Mouse (Mus musculus) embryonic stem cell, embryonic (primary cell): ENCODE results near the gene Dad1.
"Not testable (repeated sequence)": the region's sequence is repeated elsewhere in the genome, so short reads cannot be mapped to it uniquely, and the experiment has no call there.

Experiments
- CTCF ChIA-PET, 4 experiments: fragments of 300-600 bp in 2 of 4; fragments of 350-600 bp in 2 of 4; sonication (Branson Sonifier 250); formaldehyde crosslinking; loops; one replicate each; lab custom pipeline; 2022; ENCODE audit warnings: inconsistent platforms in 2 of 4; lab: Charles Lee
- POLR2A ChIA-PET, 4 experiments: fragments of 300-600 bp in 2 of 4; fragments of 350-600 bp in 2 of 4; sonication (Branson Sonifier 250); formaldehyde crosslinking; loops; one replicate each; lab custom pipeline; 2022; ENCODE audit warnings: antibody characterized with exemption in 4 of 4, inconsistent platforms in 1 of 4; lab: Charles Lee

Gene Dad1

DNA sequence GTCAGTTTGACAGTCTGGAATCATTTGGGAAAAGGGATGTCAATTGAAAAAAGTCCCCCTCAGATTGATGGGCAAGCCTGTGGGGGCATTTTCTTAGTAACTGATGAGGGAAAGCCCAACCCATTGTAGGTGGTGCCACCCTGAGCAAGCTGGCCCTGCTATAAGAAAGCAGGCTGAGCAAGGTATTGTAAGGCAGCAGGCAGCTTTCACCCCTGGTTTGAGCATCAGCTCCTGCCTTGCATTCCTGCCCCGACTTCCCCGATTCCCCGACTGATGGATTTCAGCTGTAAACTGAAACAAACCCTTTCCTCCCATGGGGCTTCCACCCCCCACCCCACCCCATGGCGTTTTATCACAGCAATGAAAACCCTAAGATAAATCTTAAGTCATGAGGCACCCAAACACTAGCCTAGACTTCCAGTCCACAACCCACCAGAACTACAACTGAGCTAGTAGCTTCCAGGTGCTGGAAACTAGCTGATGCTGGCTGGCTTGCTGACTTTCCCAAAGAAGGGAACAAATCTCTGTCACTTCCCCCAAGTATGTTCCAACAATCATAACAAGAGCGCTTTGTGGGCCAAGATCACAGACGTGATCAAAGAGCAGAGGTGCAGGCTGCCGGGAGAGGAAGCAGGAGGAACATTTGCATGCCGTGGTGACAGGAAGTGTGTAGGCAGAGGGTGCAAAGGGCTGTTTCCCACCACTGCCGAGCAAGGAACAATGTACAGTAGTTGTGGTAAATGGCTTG is 20.9 kb downstream of the Dad1 start:
- ChIA-PET CTCF (interaction anchor here in 3 of 4 experiments (0.7 to 1.7 kb wide), 4 partner anchors 177 to 553 kb away, joined by 3 to 4 read pairs (median 3); partner anchors contain the start of gene Lrp10 (in 1 of the 3)), POLR2A (interaction anchor here (0.6 to 5.8 kb wide), 21 partner anchors 9 to 1370 kb away, joined by 3 to 27 read pairs (median 4); partner anchors contain the start of genes Abhd4 (in 1 of the 4), Dad1 (in 1 of the 4), Lrp10 (in 1 of the 4) and Prmt5 (in 1 of the 4))

DNA sequence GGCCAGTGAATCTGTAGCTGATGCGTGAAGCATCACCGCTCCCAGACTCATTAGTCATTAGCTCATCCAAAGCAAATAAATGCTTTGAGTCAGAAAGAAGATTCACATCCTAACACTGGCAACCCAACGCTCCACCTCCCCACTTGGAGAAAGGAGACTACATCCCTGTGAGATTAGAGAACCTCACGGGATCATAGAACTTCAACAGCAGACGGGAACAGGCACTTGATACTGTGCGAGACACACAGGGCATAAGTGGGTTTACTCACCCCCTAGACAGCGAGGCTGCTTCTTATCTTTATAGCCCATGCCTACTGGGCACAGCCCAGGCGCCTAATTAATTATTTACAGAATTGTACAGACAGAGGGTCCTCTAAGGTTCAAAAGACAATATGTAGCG is 21.8 kb downstream of the Dad1 start:
- CTCF ChIA-PET, result interaction anchor here in 1 of 4 experiments (0.6 kb wide), 1 partner anchor 348 kb away, joined by 4 read pairs; no protein-coding TSS in a partner anchor
- POLR2A ChIA-PET, result interaction anchor here in 2 of 4 experiments (0.6 to 4.1 kb wide), 7 partner anchors 20 to 386 kb away, joined by 3 to 27 read pairs (median 5); partner anchors contain the start of genes Abhd4 (in 1 of the 2), Dad1 (in 1 of the 2), Prmt5 (in 1 of the 2) and Psmb5 (in 1 of the 2)

DNA sequence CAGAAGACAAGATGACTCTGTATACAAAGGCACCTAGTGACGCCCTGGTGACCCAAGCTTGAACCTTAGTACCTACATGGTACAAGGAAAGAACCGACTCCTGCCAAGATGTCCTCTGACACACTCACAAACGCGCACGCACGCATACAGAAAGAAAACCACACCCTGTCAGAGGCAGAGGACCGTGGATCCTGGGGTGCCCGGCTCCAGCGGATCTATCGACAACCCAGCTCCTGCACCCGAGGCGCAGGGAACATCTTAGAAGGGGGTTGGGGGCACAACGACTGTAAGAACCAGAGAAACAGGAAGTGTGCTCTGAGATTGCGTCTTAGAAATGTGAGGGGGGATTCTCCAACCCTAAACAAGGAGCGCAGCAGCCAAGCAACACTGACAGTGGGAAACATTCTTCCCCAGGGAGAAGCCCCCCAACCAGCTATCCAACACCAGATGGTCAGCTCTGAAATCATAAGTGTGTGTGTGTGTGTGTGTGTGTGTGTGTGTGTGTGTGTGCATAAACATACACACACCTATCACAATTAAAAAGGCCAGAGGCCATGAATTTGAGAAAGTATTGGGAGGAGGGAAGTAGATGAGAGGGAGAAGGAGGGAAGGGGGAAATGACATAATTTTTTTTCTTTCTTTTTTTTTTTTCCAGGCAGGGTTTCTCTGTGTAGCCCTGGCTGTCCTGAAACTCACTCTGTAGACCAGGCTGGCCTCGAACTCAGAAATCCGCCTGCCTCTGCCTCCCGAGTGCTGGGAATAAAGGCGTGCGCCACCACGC is 22.5 kb downstream of the Dad1 start:
- ChIA-PET POLR2A (interaction anchor here in 2 of 4 experiments (0.5 to 1.6 kb wide), 5 partner anchors 22 to 1385 kb away, joined by 3 to 6 read pairs (median 3); partner anchors contain the start of genes Abhd4 (in 1 of the 2), Dad1 (in 1 of the 2) and Mrpl52 (in 1 of the 2)), CTCF (interaction anchor here in 3 of 4 experiments (0.6 to 1.2 kb wide), 4 partner anchors 7 to 349 kb away, joined by 3 to 5 read pairs (median 4); no protein-coding TSS in a partner anchor)

DNA sequence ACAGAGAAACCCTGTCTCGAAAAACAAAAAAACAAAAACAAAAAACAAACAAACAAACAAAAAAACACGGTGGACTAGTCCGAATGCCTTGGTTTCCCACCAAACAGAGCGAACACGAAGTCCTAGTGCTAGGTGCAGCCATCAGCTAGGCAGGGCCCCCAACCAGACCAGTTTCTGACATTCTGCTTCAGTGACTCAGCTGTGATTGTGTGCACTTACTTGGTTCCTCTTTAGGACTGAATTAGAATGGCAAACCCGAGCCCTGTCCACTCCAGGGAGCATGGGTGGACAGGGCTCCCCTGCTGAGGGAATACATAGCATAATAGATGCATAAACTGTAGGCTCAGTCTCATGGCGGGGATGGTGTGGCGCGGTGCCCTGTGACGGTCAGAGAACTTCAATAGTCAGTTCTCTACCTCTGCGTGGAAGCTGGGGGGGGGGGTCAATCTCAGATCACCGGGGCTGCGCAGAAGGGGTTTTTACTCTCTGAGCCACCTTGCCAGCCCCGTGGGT is 23.2 kb downstream of the Dad1 start:
- CTCF ChIA-PET, result interaction anchor here in 2 of 4 experiments (0.7 to 1.2 kb wide), 3 partner anchors 8 to 166 kb away, joined by 3 to 5 read pairs (median 4); no protein-coding TSS in a partner anchor
- POLR2A ChIA-PET, result interaction anchor here in 2 of 4 experiments (0.5 to 1.6 kb wide), 5 partner anchors 23 to 1386 kb away, joined by 3 to 6 read pairs (median 3); partner anchors contain the start of genes Abhd4 (in 1 of the 2), Dad1 (in 1 of the 2) and Mrpl52 (in 1 of the 2)

DNA sequence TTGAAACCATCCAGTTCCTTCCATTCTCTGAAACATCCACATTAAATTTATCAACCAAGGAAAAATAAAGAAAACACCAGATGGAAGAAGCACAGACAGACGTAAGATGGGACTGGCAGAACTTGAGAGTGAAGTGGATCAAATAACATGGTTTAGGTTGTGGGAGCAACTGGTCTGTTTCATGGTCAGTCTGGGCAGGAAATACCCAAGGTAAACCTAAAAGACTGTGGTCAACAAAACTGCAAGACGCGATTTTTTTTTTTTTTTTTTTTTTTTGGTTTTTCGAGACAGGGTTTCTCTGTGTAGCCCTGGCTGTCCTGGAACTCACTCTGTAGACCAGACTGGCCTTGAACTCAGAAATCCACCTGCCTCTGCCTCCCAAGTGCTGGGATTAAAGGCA is 24.1 kb downstream of the Dad1 start:
- CTCF ChIA-PET, POLR2A ChIA-PET: not testable (repeated sequence)

DNA sequence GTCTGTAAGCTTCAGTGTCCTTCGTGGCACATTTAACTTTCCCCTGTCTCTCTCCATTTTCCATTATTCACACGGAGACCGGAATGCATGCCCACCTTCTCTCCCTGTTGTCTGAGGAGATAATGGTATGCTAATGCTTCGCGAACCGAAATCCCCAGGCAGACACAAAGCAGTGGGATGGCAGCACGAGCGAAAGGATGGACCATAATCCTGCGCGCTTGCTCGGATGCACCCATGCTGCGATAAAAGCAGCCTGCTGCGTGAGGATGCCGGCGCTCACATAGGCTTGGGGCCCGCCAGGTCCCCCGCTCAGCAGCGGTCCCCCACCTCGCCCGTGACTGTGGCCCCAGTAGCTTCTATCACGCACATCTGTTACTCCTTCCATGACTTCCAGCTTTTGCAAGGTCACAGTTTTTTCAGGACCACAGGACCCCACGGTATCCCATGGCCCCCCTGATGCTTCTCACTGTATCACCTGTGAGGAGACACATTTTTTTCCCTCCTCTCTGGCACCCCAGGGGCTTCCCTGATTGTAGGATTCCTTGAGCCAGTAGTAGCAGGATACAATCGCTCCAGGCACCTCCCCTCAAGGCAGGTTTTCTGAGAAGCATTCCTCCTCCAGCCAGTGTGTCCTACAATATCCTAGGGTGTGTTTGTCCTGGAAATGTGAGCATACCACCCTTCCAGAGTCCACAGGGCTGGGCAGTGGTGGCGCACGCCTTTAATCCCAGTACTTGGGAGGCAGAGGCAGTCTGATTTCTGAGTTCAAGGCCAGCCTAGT is 24.8 kb downstream of the Dad1 start:
- CTCF ChIA-PET, result interaction anchor here (0.6 to 3.0 kb wide), 30 partner anchors 10 to 1228 kb away, joined by 3 to 31 read pairs (median 6); partner anchors contain the start of genes Cdh24 (in 1 of the 4) and Slc7a7 (in 1 of the 4)
- POLR2A ChIA-PET, result interaction anchor here in 2 of 4 experiments (0.8 to 3.7 kb wide), 8 partner anchors 10 to 229 kb away, joined by 3 to 11 read pairs (median 3); partner anchors contain the start of gene Slc7a7 (in 1 of the 2)

DNA sequence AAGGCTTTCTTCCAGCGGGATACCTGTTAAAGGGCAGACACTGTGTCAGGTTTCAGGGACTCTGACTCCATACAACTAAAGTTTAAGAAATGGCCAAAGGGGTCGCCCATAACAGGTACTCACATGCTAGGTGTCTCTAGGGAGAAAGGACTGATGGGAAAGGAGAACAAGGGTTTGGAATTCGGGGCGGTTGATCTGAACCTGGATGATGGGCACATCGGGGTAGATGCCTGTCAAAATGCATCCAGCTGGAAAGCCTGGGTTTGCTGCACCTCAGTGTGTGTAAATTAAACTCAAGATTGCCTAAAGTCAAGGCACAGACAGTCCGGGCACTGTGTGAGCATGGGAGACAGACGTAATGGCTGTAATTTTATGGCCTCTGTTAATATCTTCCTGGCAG is 25.4 kb downstream of the Dad1 start:
- POLR2A ChIA-PET, result interaction anchor here in 3 of 4 experiments (0.8 to 3.7 kb wide), 9 partner anchors 11 to 230 kb away, joined by 3 to 11 read pairs (median 3); partner anchors contain the start of gene Slc7a7 (in 1 of the 3)
- CTCF ChIA-PET, result interaction anchor here (0.6 to 3.0 kb wide), 58 partner anchors 8 to 1229 kb away, joined by 3 to 31 read pairs (median 4); partner anchors contain the start of genes Slc7a7 (in 3 of the 4), Cdh24 (in 1 of the 4) and Lrp10 (in 1 of the 4)

DNA sequence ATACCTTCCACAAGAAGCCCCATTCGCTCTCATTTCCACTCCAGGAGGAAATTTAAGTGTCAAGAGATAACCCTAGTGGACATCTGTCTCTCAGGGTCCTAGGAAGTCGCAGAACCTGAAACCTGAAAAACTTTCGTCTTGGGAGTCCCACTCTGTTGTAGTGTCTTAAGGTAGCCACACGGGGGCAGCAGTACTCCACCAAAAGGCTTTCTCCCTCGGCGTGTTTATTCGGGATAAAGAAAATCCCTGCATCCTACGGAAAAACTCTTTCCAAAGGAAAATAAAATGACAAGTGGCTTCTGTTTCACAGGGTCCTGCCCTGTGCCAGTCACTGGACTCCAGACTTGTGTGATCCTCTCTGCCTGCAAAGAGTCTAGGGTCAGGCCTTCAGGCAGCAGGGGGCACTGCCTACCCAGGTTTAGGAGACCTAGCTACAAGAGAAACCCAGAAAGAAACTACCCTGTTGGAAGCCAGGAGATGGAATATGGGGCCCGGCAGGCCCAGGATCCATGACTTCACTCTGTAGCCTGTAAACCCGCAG is 25.9 kb downstream of the Dad1 start:
- POLR2A ChIA-PET, result interaction anchor here in 3 of 4 experiments (0.8 to 3.7 kb wide), 11 partner anchors 12 to 230 kb away, joined by 3 to 11 read pairs (median 4); partner anchors contain the start of gene Slc7a7 (in 1 of the 3)
- CTCF ChIA-PET, result interaction anchor here (0.5 to 3.0 kb wide), 69 partner anchors 9 to 1229 kb away, joined by 3 to 31 read pairs (median 4); partner anchors contain the start of genes Slc7a7 (in 3 of the 4), Cdh24 (in 1 of the 4), Haus4 (in 1 of the 4) and Lrp10 (in 1 of the 4)

DNA sequence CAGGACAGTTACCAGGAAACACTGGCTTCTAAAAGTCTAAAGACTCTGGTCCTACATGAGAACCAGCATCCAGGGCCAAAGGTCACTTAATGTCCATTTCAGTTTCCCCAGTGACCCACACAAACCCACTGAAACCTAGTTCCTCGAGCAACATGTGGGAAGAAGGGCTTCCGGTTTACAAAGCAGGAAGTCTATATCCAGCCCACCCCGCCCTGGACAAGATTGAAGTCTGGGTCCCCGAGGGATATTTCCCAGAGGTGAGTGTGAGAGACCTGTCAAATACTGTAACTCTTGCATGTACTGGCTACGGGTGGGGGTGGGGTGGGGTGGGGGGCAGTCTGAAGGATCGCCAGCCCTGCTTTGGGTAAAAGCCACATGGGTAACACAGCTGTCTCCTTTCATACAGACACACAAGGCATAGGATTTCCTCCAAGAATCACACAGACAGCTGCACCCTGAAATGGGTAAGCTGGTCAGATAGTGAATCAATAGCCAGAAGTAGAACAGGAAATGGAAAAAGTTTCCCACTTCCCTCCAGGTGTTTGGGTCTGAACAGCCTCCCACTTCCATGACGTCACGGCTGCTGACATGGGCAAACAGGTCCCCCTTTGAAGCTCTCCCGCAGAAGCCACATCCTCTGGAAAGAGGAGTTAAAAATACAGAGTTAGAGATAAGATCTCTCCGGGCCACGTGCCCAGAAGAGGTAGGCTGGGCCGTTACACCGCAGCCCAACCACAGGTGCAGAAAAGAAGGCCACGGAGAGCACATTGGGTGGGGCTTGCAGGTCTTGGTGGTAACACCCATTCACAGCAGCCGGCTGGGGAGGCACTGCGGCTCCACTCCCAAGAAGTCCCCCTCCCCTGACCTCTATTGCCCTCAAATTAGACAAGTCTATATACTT is 26.7 kb downstream of the Dad1 start:
- ChIA-PET CTCF (interaction anchor here (0.5 to 3.0 kb wide), 43 partner anchors 11 to 692 kb away, joined by 3 to 31 read pairs (median 5); partner anchors contain the start of genes Cdh24 (in 1 of the 4), Haus4 (in 1 of the 4) and Slc7a7 (in 1 of the 4)), POLR2A (interaction anchor here (0.5 to 3.7 kb wide), 13 partner anchors 12 to 282 kb away, joined by 3 to 11 read pairs (median 4); partner anchors contain the start of gene Slc7a7 (in 1 of the 4))

DNA sequence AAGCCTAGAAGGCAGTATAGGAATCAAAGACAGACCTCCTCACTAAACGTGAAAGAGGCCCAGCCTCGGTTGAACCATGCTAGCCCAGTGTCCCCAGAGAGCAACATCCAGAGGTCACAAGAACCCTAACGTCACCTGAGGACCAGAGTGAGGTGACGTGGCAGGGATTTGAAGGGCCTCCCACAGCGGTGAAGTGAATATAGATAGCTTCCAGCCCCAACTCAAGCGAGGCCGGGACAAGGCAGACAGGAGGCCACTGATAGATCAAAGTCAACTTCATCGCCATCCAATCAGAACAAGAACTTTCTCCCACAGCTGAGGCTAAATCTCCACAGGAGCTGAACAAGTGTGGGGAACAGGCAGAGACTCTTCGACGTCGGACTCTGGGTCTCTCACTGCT is 28.2 kb downstream of the Dad1 start:
- CTCF ChIA-PET, result interaction anchor here in 3 of 4 experiments (0.7 to 3.0 kb wide), 4 partner anchors 13 to 443 kb away, joined by 3 to 20 read pairs (median 5); no protein-coding TSS in a partner anchor
- POLR2A ChIA-PET, result interaction anchor here in 2 of 4 experiments (1.7 to 3.7 kb wide), 2 partner anchors 117 to 192 kb away, joined by 4 to 11 read pairs; partner anchors contain the start of gene Slc7a7 (in 1 of the 2)

DNA sequence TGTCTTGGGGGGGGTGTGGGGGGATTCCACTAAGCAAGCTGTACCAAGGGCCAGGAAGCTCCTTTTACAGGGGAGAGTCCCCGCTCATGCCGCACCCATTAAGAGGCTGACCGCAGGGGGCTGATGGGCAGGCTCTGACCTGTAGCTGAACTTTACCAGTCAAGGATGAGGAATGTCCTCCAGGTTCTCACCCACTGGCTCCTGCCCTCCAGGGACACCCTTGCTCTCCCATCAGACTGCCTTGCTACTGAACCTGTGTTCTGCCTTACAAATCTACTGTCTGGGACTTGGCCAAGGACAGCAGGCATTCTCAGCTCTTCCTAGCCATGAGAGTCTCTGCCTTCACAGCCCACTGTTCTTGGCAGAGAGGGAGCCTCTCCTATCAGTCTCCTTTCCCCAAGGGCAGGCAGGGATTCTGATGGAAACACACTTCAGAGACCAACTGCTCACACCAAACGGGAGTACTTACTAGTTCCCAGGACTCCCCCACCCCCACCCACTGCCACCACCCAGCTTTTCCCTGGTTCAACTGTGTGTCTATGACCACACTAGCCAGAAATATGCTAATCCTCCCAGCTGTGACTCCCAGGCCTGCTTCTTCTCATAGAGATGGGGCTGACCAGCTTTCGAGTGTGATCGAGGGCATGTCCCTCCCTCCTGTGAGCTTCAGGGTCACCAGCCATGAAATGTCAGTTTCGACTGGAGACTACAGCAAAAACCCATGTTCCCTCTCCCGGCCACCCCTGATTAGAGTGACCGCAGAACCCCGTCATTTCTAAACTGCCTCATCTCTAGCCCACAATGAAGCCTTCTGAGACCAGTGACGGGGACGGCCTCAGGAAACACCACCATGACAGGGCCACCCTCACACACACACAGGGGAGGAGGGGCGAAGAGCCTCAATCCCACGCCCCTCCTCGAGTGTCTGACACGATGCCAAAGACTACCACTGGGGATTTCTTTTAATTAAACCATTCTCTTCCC is 29.1 kb downstream of the Dad1 start:
- ChIA-PET CTCF (interaction anchor here (0.6 to 2.4 kb wide), 8 partner anchors 117 to 444 kb away, joined by 3 to 6 read pairs (median 4); partner anchors contain the start of gene Oxa1l (in 1 of the 4)), POLR2A (interaction anchor here (0.6 to 2.5 kb wide), 10 partner anchors 9 to 1637 kb away, joined by 3 to 11 read pairs (median 3); partner anchors contain the start of genes Abhd4 (in 2 of the 4) and Dad1 (in 2 of the 4))

DNA sequence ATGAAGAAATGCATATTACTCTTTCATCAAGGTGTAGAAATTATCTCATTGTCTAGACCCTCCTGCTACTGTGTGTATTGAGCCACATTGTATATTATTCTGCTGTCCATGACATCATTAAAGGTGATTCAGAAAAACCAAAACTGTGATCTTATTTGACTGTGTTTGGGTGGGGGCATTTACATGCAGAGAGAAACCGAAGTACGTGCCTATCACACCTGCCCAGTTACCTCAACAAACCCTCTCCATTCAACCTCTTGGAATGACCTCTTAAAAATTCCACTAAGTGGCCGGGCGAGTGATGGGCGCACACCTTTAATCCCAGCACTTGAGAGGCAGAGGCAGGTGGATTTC is 29.9 kb downstream of the Dad1 start:
- CTCF ChIA-PET, result interaction anchor here in 3 of 4 experiments (0.7 to 2.4 kb wide), 8 partner anchors 11 to 427 kb away, joined by 3 to 6 read pairs (median 3); partner anchors contain the start of gene Oxa1l (in 1 of the 3)
- POLR2A ChIA-PET, result interaction anchor here (0.6 to 2.5 kb wide), 11 partner anchors 10 to 463 kb away, joined by 3 to 11 read pairs (median 3); partner anchors contain the start of genes Abhd4 (in 2 of the 4), Dad1 (in 2 of the 4) and Acin1 (in 1 of the 4)

DNA sequence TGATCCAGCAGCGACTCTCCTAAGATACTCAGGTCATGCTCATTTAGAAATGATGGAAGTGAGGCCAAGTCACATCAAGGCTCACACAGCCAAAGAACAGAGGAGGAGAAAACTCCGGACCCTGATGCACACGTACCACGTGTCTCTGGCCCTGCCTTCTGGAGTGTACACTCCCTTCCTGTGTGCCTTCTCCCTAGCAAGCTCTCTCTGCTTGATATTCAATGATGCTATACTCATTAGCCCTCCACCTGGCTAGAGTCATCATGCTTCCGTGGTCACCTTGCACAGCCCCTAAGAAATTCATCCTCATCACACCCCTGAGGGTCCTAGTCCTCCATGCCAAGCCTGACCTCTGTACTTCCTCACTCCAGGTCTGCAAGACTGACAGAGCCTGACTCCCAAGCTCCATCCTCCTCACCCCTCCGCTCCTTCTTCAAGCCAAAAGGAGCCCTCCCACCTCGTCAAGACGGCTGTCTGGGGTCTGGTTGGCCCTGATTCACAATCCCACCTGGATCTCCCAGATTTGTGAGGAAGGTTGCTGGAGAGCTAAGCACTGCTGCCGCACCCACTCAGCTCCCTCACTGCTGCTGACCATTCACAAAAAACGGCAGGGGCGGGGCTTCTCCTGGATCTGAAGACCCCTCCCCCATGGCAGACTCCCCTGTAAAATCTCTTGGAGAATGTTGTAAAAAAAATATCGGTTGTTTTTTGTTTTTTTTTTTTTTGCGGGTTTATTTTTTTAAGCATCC is 30.4 kb downstream of the Dad1 start:
- ChIA-PET POLR2A (interaction anchor here (0.7 to 2.5 kb wide), 9 partner anchors 10 to 463 kb away, joined by 3 to 11 read pairs (median 5); partner anchors contain the start of gene Acin1 (in 1 of the 4)), CTCF (interaction anchor here (0.6 to 2.4 kb wide), 12 partner anchors 11 to 461 kb away, joined by 3 to 6 read pairs (median 3); partner anchors contain the start of gene Oxa1l (in 1 of the 4))
